Mouse (Mus musculus) retina, adult 2 months (tissue): Measurements from ENCODE around the gene Cpsf4l.
"Not testable (repeated sequence)": the region's sequence is repeated elsewhere in the genome, so short reads cannot be mapped to it uniquely, and the experiment has no call there.

Experiments used
- DNase-seq: peaks from one replicate; pipeline ENCODE4 v3.0.0-alpha.2; 2012; ENCODE audit warnings: low read depth, low spot score

The Cpsf4l gene

GRCm38 (mm10) chr11:113666648-113667047 is 43.2 kb downstream of the Cpsf4l start:
- DNase-seq = no peak

GRCm38 (mm10) chr11:113666205-113666604 is 43.6 kb downstream of the Cpsf4l start:
- DNase-seq = no peak

- DNase-seq = no peak
Measured at GRCm38 (mm10) chr11:113664279-113664678, 45.5 kb downstream of the Cpsf4l start.

- no peak for DNase-seq
Measured at GRCm38 (mm10) chr11:113661835-113662351, 47.9 kb downstream of the Cpsf4l start.

GRCm38 (mm10) chr11:113660940-113661339 is 48.9 kb downstream of the Cpsf4l start:
- DNase-seq = no peak

- DNase-seq = not testable (repeated sequence)
Measured at GRCm38 (mm10) chr11:113660213-113660612, 49.6 kb downstream of the Cpsf4l start.

- DNase-seq = no peak
Measured at GRCm38 (mm10) chr11:113658763-113659162, 51.1 kb downstream of the Cpsf4l start.

- DNase-seq = no peak
Measured at GRCm38 (mm10) chr11:113658319-113658718, 51.5 kb downstream of the Cpsf4l start.

- DNase-seq = no peak
Measured at GRCm38 (mm10) chr11:113657221-113657620, 52.6 kb downstream of the Cpsf4l start.

GRCm38 (mm10) chr11:113656511-113656932 is 53.3 kb downstream of the Cpsf4l start:
- no peak for DNase-seq

- no peak for DNase-seq
Measured at GRCm38 (mm10) chr11:113654561-113655270, 55.1 kb downstream of the Cpsf4l start.

- DNase-seq = no peak
Measured at GRCm38 (mm10) chr11:113654105-113654504, 55.7 kb downstream of the Cpsf4l start.

- no peak for DNase-seq
Measured at GRCm38 (mm10) chr11:113652516-113652915, 57.3 kb downstream of the Cpsf4l start.

GRCm38 (mm10) chr11:113651907-113652273 is 57.9 kb downstream of the Cpsf4l start:
- no peak for DNase-seq

GRCm38 (mm10) chr11:113651206-113651906 is 58.5 kb downstream of the Cpsf4l start:
- DNase-seq = no peak

GRCm38 (mm10) chr11:113649353-113650210 is 60.2 kb downstream of the Cpsf4l start, which contains the start of gene Slc39a11:
TSS of gene Slc39a11 (minus strand) at chr11:113650079.
- DNase-seq = peak; percentile 54

GRCm38 (mm10) chr11:113648690-113649352 is 61.0 kb downstream of the Cpsf4l start, which contains the start of gene Cog1:
TSS of gene Cog1 (plus strand) at chr11:113649169.
- DNase-seq = no peak
